Mouse (Mus musculus): ENCODE measurements around the gene Pkp1. TPM values are rescaled to one million over a fixed set of nuclear protein-coding genes. Genes with fewer than 3 reads are reported as not detected.

The Pkp1 gene
- polyA plus RNA-seq, 1 experiment from 2014 or later: 0.10 TPM

GRCm38 (mm10) chr1:135858533-135858932 is 60.5 kb downstream of the Pkp1 start:
- Histone ChIP-seq H3K4me1 (replicated peaks; ENCODE audit: control insufficient read depth, insufficient read depth, low read length) (peaks cover 22% of the 10 kb centered on the region), H3K36me3 (ENCODE audit: control insufficient read depth, insufficient read depth, low read length) (no peaks in the 10 kb centered on the region), H3K4me2 (no peak overlapping the region), H3K27me3 (replicated peaks; ENCODE audit: control insufficient read depth, insufficient read depth, low read length) (no peaks in the 10 kb centered on the region), H3K4me3 (ENCODE audit: low read depth, low read length) (no peak overlapping the region), H3K27ac (ENCODE audit: low read depth, low read length) (no peak overlapping the region), H3K9me3 (ENCODE audit: control insufficient read depth, low read length) (no peaks in the 10 kb centered on the region), H3K9ac (ENCODE audit: low read depth, low read length) (no peak overlapping the region)
- ATAC-seq (replicated peaks; ENCODE audit: low FRiP score): no peak
- DNase-seq (ENCODE audit: low spot score): no peak
- 86% methylated on average over 7 of the region's 7 CpGs for WGBS

- peaks cover 31% of the 10 kb centered on the region for H3K4me1 ChIP-seq (replicated peaks; ENCODE audit: control insufficient read depth, insufficient read depth, low read length)
Measured at GRCm38 (mm10) chr1:135857137-135857775, 61.8 kb downstream of the Pkp1 start.

GRCm38 (mm10) chr1:135856070-135856469 is 62.9 kb downstream of the Pkp1 start:
- ATAC-seq (replicated peaks; ENCODE audit: low FRiP score) (no peak), DNase-seq (ENCODE audit: low spot score) (no peak)
- Histone ChIP-seq H3K27ac (ENCODE audit: low read depth, low read length) (no peak overlapping the region), H3K36me3 (ENCODE audit: control insufficient read depth, insufficient read depth, low read length) (no peaks in the 10 kb centered on the region), H3K4me3 (ENCODE audit: low read depth, low read length) (no peak overlapping the region), H3K9ac (ENCODE audit: low read depth, low read length) (no peak overlapping the region), H3K4me2 (no peak overlapping the region), H3K4me1 (replicated peaks; ENCODE audit: control insufficient read depth, insufficient read depth, low read length) (peaks cover 43% of the 10 kb centered on the region), H3K9me3 (ENCODE audit: control insufficient read depth, low read length) (no peaks in the 10 kb centered on the region), H3K27me3 (replicated peaks; ENCODE audit: control insufficient read depth, insufficient read depth, low read length) (no peaks in the 10 kb centered on the region)
- WGBS: 63% methylated on average over 4 of the region's 4 CpGs

More at GRCm38 (mm10) chr1:135857137-135857775, 61.8 kb downstream of the Pkp1 start:
- no peak overlapping the region for H3K4me3 ChIP-seq (ENCODE audit: low read depth, low read length)
- H3K9ac ChIP-seq (ENCODE audit: low read depth, low read length): no peak overlapping the region
- no peak overlapping the region for H3K4me2 ChIP-seq
- DNase-seq (ENCODE audit: low spot score): no peak
- no peaks in the 10 kb centered on the region for H3K27me3 ChIP-seq (replicated peaks; ENCODE audit: control insufficient read depth, insufficient read depth, low read length)
- no peaks in the 10 kb centered on the region for H3K9me3 ChIP-seq (ENCODE audit: control insufficient read depth, low read length)
- no peak overlapping the region for H3K27ac ChIP-seq (ENCODE audit: low read depth, low read length)
- ATAC-seq (replicated peaks; ENCODE audit: low FRiP score): no peak
- H3K36me3 ChIP-seq (ENCODE audit: control insufficient read depth, insufficient read depth, low read length): no peaks in the 10 kb centered on the region
- 54% methylated on average over 11 of the region's 11 CpGs for WGBS

GRCm38 (mm10) chr1:135855344-135855687 is 63.7 kb downstream of the Pkp1 start:
- H3K9ac ChIP-seq (ENCODE audit: low read depth, low read length): no peak overlapping the region
- H3K4me2 ChIP-seq: no peak overlapping the region
- H3K4me3 ChIP-seq (ENCODE audit: low read depth, low read length): no peak overlapping the region
- H3K36me3 ChIP-seq (ENCODE audit: control insufficient read depth, insufficient read depth, low read length): no peaks in the 10 kb centered on the region
- no peak for DNase-seq (ENCODE audit: low spot score)
- no peaks in the 10 kb centered on the region for H3K27me3 ChIP-seq (replicated peaks; ENCODE audit: control insufficient read depth, insufficient read depth, low read length)
- H3K4me1 ChIP-seq (replicated peaks; ENCODE audit: control insufficient read depth, insufficient read depth, low read length): peaks cover 44% of the 10 kb centered on the region
- H3K9me3 ChIP-seq (ENCODE audit: control insufficient read depth, low read length): no peaks in the 10 kb centered on the region
- H3K27ac ChIP-seq (ENCODE audit: low read depth, low read length): no peak overlapping the region
- ATAC-seq (replicated peaks; ENCODE audit: low FRiP score): no peak
- WGBS: 81% methylated on average over 1 of the region's 1 CpGs

GRCm38 (mm10) chr1:135854591-135855343 is 64.2 kb downstream of the Pkp1 start:
- WGBS: 72% methylated on average over 6 of the region's 6 CpGs
- Histone ChIP-seq H3K4me1 (replicated peaks; ENCODE audit: control insufficient read depth, insufficient read depth, low read length) (peaks cover 44% of the 10 kb centered on the region), H3K27me3 (replicated peaks; ENCODE audit: control insufficient read depth, insufficient read depth, low read length) (no peaks in the 10 kb centered on the region), H3K36me3 (ENCODE audit: control insufficient read depth, insufficient read depth, low read length) (no peaks in the 10 kb centered on the region), H3K4me2 (no peak overlapping the region), H3K27ac (ENCODE audit: low read depth, low read length) (no peak overlapping the region), H3K9me3 (ENCODE audit: control insufficient read depth, low read length) (no peaks in the 10 kb centered on the region), H3K4me3 (ENCODE audit: low read depth, low read length) (no peak overlapping the region), H3K9ac (ENCODE audit: low read depth, low read length) (no peak overlapping the region)
- no peak for DNase-seq (ENCODE audit: low spot score)
- no peak for ATAC-seq (replicated peaks; ENCODE audit: low FRiP score)

GRCm38 (mm10) chr1:135853200-135853599 is 65.8 kb downstream of the Pkp1 start:
- no peaks in the 10 kb centered on the region; the same call in 1 of the 2 replicates for H3K27me3 ChIP-seq (replicated peaks; ENCODE audit: control insufficient read depth, insufficient read depth, low read length)
- H3K36me3 ChIP-seq (ENCODE audit: control insufficient read depth, insufficient read depth, low read length): no peaks in the 10 kb centered on the region
- 72% methylated on average over 4 of the region's 4 CpGs for WGBS
- no peak overlapping the region for H3K4me2 ChIP-seq
- no peak overlapping the region for H3K4me3 ChIP-seq (ENCODE audit: low read depth, low read length)
- H3K4me1 ChIP-seq (replicated peaks; ENCODE audit: control insufficient read depth, insufficient read depth, low read length): peaks cover 44% of the 10 kb centered on the region
- ATAC-seq (replicated peaks; ENCODE audit: low FRiP score) (no peak; the same call in 1 of the 2 replicates), DNase-seq (ENCODE audit: low spot score) (no peak)
- no peaks in the 10 kb centered on the region for H3K9me3 ChIP-seq (ENCODE audit: control insufficient read depth, low read length)
- no peak overlapping the region for H3K9ac ChIP-seq (ENCODE audit: low read depth, low read length)
- H3K27ac ChIP-seq (ENCODE audit: low read depth, low read length): no peak overlapping the region

- peaks cover 40% of the 10 kb centered on the region for H3K4me1 ChIP-seq (replicated peaks; ENCODE audit: control insufficient read depth, insufficient read depth, low read length)
- WGBS: 65% methylated on average over 13 of the region's 13 CpGs
- ATAC-seq (replicated peaks; ENCODE audit: low FRiP score): no peak
Measured at GRCm38 (mm10) chr1:135852044-135852756, 66.8 kb downstream of the Pkp1 start.

GRCm38 (mm10) chr1:135850722-135851512 is 68.1 kb downstream of the Pkp1 start:
- Histone ChIP-seq H3K9me3 (ENCODE audit: control insufficient read depth, low read length) (no peaks in the 10 kb centered on the region), H3K4me1 (replicated peaks; ENCODE audit: control insufficient read depth, insufficient read depth, low read length) (peaks cover 35% of the 10 kb centered on the region), H3K36me3 (ENCODE audit: control insufficient read depth, insufficient read depth, low read length) (no peaks in the 10 kb centered on the region), H3K27ac (ENCODE audit: low read depth, low read length) (no peak overlapping the region), H3K9ac (ENCODE audit: low read depth, low read length) (no peak overlapping the region), H3K4me2 (no peak overlapping the region), H3K27me3 (replicated peaks; ENCODE audit: control insufficient read depth, insufficient read depth, low read length) (no peaks in the 10 kb centered on the region; the same call in 1 of the 2 replicates), H3K4me3 (ENCODE audit: low read depth, low read length) (no peak overlapping the region)
- WGBS: 63% methylated on average over 12 of the region's 12 CpGs
- ATAC-seq (replicated peaks; ENCODE audit: low FRiP score) (no peak; the same call in 1 of the 2 replicates), DNase-seq (ENCODE audit: low spot score) (no peak)

More at GRCm38 (mm10) chr1:135852044-135852756, 66.8 kb downstream of the Pkp1 start:
- DNase-seq (ENCODE audit: low spot score): no peak
- no peaks in the 10 kb centered on the region for H3K36me3 ChIP-seq (ENCODE audit: control insufficient read depth, insufficient read depth, low read length)
- H3K4me2 ChIP-seq: no peak overlapping the region
- H3K9ac ChIP-seq (ENCODE audit: low read depth, low read length): no peak overlapping the region
- no peaks in the 10 kb centered on the region; the same call in 1 of the 2 replicates for H3K27me3 ChIP-seq (replicated peaks; ENCODE audit: control insufficient read depth, insufficient read depth, low read length)
- H3K9me3 ChIP-seq (ENCODE audit: control insufficient read depth, low read length): no peaks in the 10 kb centered on the region
- H3K4me3 ChIP-seq (ENCODE audit: low read depth, low read length): no peak overlapping the region
- H3K27ac ChIP-seq (ENCODE audit: low read depth, low read length): no peak overlapping the region

All from liver, embryonic 11.5 days (tissue).